Mouse (Mus musculus) liver, embryonic 13.5 days (tissue): ENCODE data around the gene Med1. TPM values are rescaled to one million over a fixed set of nuclear protein-coding genes. Genes with fewer than 3 reads are reported as not detected.

Experiments
- ATAC-seq: fragments of 200-750 bp; cut with Nextera tagmentation; 2 replicates; pipeline ENCODE4 v1.8.0; 2017; ENCODE audit warnings: low read depth, mild to moderate bottlenecking, moderate number of reproducible peaks, moderate library complexity
- DNase-seq: peaks from one replicate; pipeline ENCODE4 v3.0.0; 2022
- H3K27ac ChIP-seq: fragments of 300-500 bp; sonication (generic); 2 replicates; pipeline ENCODE4 v1.5.1; 2015; ENCODE audit warnings: moderate library complexity, mild to moderate bottlenecking, inconsistent platforms
- H3K27me3 ChIP-seq: fragments of 300-500 bp; sonication (generic); 2 replicates; pipeline ENCODE4 v1.6.1; 2015; ENCODE audit warnings: mild to moderate bottlenecking, inconsistent platforms
- H3K36me3 ChIP-seq: fragments of 300-500 bp; sonication (generic); 2 replicates; pipeline ENCODE4 v1.6.1; 2015; ENCODE audit warnings: mild to moderate bottlenecking, inconsistent platforms
- H3K4me1 ChIP-seq: fragments of 300-500 bp; sonication (generic); replicated peaks from 2 replicates; pipeline ENCODE4 v1.6.1; 2015; ENCODE audit warnings: inconsistent platforms
- H3K4me2 ChIP-seq: fragments of 300-500 bp; sonication (generic); 2 replicates; pipeline ENCODE4 v1.6.1; 2015; ENCODE audit warnings: inconsistent platforms, mild to moderate bottlenecking, moderate library complexity
- H3K4me3 ChIP-seq: fragments of 300-500 bp; sonication (generic); replicated peaks from 2 replicates; pipeline ENCODE4 v1.5.1; 2015; ENCODE audit warnings: mild to moderate bottlenecking, inconsistent platforms
- H3K9ac ChIP-seq: fragments of 300-500 bp; sonication (generic); 2 replicates; pipeline ENCODE4 v1.6.1; 2015; ENCODE audit warnings: mild to moderate bottlenecking, inconsistent platforms
- H3K9me3 ChIP-seq: fragments of 300-500 bp; sonication (generic); replicated peaks from 2 replicates; pipeline ENCODE4 v1.6.1; 2016; ENCODE audit warnings: inconsistent platforms
- WGBS: fragments of 180-500 bp; shearing (Covaris S2); methylation state at CpG from one replicate; pipeline ENCODE4 v1.1.7; 2015; ENCODE audit not compliant: insufficient replicate concordance; 5-methylcytosine and 5-hydroxymethylcytosine counted together
- microRNA-seq: library from miRNA; unstranded; fragments of <30 nt; microRNA quantifications from one replicate; pipeline ENCODE4, GENCODE M21; 2016
- polyA plus RNA-seq: library from polyadenylated mRNA; unstranded; fragments of >200 nt; fragmentation: Nextera tagmentation; extraction: Ambion mirVana; gene quantifications from 2 replicates; pipeline ENCODE4 v1.2.1, GENCODE M21; 2015

The Med1 gene
- polyA plus RNA-seq, 1 experiment from 2014 or later, result 30.1 TPM

DNA sequence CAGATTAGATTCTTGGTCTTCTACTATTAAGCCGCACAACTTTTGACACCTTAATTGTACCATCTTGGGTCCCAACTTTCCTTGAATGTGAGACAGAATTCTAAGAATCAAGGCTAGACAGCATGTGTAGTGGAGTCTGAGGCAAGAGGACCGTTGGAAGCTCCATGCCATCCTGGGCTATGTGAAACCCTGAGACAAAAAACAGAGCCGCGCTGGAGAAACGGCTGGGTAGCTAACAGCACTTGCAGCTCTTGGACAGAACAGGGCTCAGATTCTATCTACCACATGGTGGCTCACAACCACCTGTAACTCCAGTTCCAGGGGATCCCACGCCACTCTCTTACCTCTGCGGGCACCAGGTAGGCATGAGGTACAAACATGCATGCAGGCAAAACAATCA, 47.2 kb downstream of the Med1 start:
- H3K27ac ChIP-seq, result no peak overlapping the region
- 82% methylated on average over 7 of the region's 7 CpGs for WGBS
- H3K4me3 ChIP-seq, result no peak overlapping the region
- no peaks in the 10 kb centered on the region for H3K27me3 ChIP-seq
- H3K36me3 ChIP-seq, result no peaks in the 10 kb centered on the region
- no peaks in the 10 kb centered on the region for H3K9me3 ChIP-seq
- no peak for DNase-seq
- H3K4me2 ChIP-seq, result no peak overlapping the region
- peaks cover 28% of the 10 kb centered on the region for H3K4me1 ChIP-seq
- no peak overlapping the region for H3K9ac ChIP-seq
- ATAC-seq, result no peak

DNA sequence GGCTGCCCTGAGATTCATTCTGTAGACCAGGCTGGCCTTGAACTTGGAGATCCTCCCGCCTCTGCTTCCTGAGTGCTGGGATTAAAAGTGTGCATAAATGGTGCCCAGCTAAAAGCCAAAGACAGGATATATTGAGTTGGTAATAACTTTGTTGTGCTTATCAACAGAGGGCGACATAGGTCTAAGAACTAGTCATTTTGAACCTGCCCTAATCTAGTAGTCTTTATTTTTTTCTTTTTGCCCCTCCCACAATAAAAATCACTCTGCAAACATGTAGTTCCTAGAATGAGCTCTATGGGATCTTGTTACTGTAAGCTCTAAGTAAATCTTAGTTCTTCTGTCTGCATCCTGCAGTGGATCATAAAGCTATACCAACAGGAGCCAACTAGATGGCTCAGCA, 50.5 kb downstream of the Med1 start:
- no peak for ATAC-seq
- no peaks in the 10 kb centered on the region for H3K27me3 ChIP-seq
- peaks cover 16% of the 10 kb centered on the region for H3K4me1 ChIP-seq
- H3K9me3 ChIP-seq, result no peaks in the 10 kb centered on the region
- H3K36me3 ChIP-seq, result no peaks in the 10 kb centered on the region
- H3K4me2 ChIP-seq, result no peak overlapping the region
- H3K27ac ChIP-seq, result no peak overlapping the region
- DNase-seq, result no peak
- H3K9ac ChIP-seq, result no peak overlapping the region
- 83% methylated on average over 2 of the region's 2 CpGs for WGBS
- H3K4me3 ChIP-seq, result no peak overlapping the region

DNA sequence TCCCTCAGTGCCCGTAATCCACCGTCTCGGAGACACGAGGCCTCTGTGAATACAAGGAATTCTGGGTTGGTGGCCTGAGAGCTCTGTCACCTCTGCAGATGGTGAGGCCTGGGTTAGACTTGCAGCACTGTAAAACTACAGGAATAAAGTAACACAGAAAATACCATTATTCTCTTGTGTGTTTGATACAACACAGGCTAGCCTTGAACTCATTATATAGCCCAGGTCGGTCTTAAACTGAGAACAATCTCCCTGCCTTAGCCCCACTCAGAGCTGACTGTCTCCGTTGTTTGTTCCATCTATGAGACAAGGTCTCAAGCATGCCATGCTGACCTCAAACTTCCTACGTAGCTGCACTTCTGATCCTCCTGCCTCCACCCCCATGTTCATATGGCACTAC, 54.2 kb downstream of the Med1 start:
- Histone ChIP-seq H3K9ac (no peak overlapping the region), H3K36me3 (no peaks in the 10 kb centered on the region), H3K27me3 (no peaks in the 10 kb centered on the region), H3K27ac (no peak overlapping the region), H3K9me3 (no peaks in the 10 kb centered on the region), H3K4me1 (peaks cover 6% of the 10 kb centered on the region; the same call in 1 of the 2 replicates), H3K4me2 (no peak overlapping the region), H3K4me3 (no peak overlapping the region)
- no peak for DNase-seq
- ATAC-seq, result no peak
- 79% methylated on average over 7 of the region's 7 CpGs for WGBS

DNA sequence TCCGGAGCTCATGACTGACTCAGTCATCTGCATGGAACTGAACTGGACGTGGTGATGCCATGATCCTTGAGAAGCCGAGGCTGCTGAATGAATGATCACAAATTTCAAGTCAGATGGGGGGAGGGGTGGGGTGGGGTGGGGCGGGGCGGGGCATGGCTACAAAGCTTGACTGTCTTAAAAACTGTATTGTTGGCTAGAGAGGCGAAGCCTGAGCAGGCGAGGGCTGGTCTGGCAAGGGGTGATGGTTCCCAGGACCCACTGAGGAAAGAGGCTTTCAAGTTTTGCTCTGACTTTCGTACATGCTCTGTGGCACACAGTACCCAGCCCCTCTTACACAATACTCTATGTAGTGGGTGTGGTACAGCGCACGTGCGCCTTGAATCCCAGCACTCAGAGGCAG, 55.3 kb downstream of the Med1 start:
- DNase-seq (no peak), ATAC-seq (no peak)
- Histone ChIP-seq H3K4me3 (no peak overlapping the region), H3K4me1 (peaks cover 6% of the 10 kb centered on the region; the same call in 1 of the 2 replicates), H3K27me3 (no peaks in the 10 kb centered on the region), H3K4me2 (no peak overlapping the region), H3K36me3 (no peaks in the 10 kb centered on the region), H3K9me3 (no peaks in the 10 kb centered on the region), H3K9ac (no peak overlapping the region), H3K27ac (no peak overlapping the region)
- 78% methylated on average over 11 of the region's 11 CpGs for WGBS

DNA sequence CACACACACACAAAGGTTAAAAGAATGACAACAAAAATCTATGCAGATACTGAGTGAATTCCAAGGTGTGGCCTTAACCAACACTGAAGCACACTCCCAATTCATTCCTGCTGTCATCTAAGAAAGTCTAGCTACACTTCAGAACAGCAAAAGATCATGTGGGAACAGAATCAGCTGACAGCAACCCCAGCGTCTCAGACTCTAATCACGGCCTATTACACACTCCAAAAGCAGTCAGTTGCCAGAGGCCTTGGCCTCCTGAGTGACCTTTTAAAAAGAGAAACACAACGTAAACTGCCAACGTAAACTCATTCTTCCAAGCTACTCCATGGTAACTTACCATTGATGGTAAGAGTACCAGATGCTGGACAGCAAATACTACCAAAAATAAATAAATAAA, 58.1 kb downstream of the Med1 start:
- Histone ChIP-seq H3K9me3 (no peaks in the 10 kb centered on the region), H3K4me2 (no peak overlapping the region), H3K27me3 (no peaks in the 10 kb centered on the region), H3K9ac (no peak overlapping the region), H3K27ac (no peak overlapping the region), H3K4me1 (peaks cover 6% of the 10 kb centered on the region; the same call in 1 of the 2 replicates), H3K36me3 (no peaks in the 10 kb centered on the region), H3K4me3 (no peak overlapping the region)
- ATAC-seq, result no peak
- 71% methylated on average over 4 of the region's 4 CpGs for WGBS
- DNase-seq, result no peak

DNA sequence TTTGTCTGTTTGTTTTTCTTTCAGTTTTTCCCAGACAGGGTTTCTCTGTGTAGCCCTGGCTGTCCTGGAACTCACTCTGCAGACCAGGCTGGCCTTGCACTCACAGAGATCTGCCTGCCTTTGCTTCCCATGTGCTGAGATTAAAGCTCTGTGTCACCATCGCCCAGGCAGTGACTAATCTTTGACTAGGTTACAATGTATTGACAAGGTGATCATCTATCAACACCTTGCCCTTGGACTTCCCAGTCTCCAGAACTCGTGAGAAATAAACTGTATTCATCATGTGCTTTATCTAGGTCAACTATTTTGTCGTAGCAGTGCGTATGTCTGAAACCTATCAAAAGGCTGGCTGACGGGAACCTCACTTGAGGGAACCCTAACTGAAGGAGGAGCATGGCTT, 69.7 kb downstream of the Med1 start:
- Histone ChIP-seq H3K4me2 (no peak overlapping the region), H3K27me3 (no peaks in the 10 kb centered on the region), H3K9ac (no peak overlapping the region), H3K4me3 (no peak overlapping the region), H3K9me3 (no peaks in the 10 kb centered on the region), H3K36me3 (peaks cover 4% of the 10 kb centered on the region), H3K27ac (no peak overlapping the region), H3K4me1 (no peaks in the 10 kb centered on the region; the same call in 1 of the 2 replicates)
- 69% methylated on average over 5 of the region's 5 CpGs for WGBS
- DNase-seq, result no peak
- ATAC-seq, result no peak

DNA sequence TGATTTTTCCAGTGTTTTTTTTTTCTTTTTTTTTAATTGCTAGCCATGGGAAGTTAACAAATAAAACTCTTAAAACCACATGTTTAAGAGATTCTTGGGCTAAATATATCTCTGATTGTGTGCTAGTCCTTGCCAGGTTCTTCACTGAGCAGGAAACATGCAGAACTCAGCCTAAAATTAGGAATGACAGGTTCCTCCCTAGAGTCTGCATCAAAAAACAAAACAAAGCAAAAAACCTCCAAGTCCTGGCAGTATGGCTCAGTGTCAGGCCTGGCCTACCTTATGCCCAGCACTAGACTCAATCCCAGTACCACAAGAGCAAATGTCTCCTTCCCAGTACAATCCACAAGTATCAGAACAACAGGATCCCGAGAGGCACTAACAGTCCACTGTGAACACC, 78.7 kb downstream of the Med1 start:
- Histone ChIP-seq H3K36me3 (peaks cover 21% of the 10 kb centered on the region), H3K27me3 (no peaks in the 10 kb centered on the region), H3K9me3 (no peaks in the 10 kb centered on the region), H3K27ac (no peak overlapping the region), H3K4me1 (no peaks in the 10 kb centered on the region), H3K9ac (no peak overlapping the region), H3K4me3 (no peak overlapping the region), H3K4me2 (no peak overlapping the region)
- DNase-seq, result no peak
- ATAC-seq, result no peak
- WGBS, result 76% methylated on average over 1 of the region's 1 CpGs

DNA sequence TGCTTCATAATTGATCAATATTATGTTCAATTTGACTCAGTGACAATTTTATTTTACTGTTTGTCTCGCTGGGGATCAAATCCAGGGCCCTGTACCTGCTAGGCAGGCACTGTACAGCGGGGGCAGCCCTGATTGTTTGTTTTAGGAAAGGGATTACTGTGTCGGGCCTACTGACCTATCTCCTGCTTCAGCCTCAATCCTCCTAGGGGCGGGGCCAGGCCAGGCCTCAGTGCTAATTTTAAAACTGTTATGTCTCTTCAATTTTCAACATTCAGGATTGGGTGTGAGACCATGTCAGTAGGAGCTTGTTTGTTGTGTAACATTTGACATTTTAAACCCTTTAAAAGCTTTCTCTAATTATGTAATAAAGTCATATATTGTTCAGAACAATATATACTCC, 79.6 kb downstream of the Med1 start:
- Histone ChIP-seq H3K9ac (no peak overlapping the region), H3K27me3 (no peaks in the 10 kb centered on the region), H3K27ac (no peak overlapping the region), H3K9me3 (no peaks in the 10 kb centered on the region), H3K4me1 (no peaks in the 10 kb centered on the region), H3K4me2 (no peak overlapping the region), H3K4me3 (no peak overlapping the region), H3K36me3 (peaks cover 22% of the 10 kb centered on the region)
- 60% methylated on average over 4 of the region's 4 CpGs for WGBS
- ATAC-seq (no peak), DNase-seq (no peak)

DNA sequence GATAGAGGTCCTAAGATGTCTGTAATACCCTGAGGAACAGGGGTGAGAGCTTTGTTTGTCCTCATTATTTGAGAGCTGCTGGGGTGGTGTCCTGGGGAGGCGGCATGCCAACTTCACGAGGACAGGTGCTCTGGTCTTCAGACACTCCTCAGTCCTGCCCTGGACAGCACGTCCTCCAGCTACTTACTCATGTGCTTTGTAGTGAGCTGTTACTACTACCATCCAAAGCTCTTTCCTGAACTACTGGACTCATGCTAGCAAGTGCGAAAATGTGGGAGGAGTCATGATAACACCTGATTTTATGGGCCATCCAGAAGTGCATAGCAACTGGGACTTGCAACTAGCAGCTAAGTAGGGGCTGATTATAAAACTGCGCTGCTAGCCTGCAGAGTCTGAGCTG, 83.4 kb downstream of the Med1 start:
- 80% methylated on average over 5 of the region's 5 CpGs for WGBS
- Histone ChIP-seq H3K27ac (no peak overlapping the region), H3K9ac (no peak overlapping the region), H3K4me1 (no peaks in the 10 kb centered on the region), H3K4me3 (no peak overlapping the region), H3K9me3 (no peaks in the 10 kb centered on the region), H3K36me3 (peaks cover 27% of the 10 kb centered on the region), H3K27me3 (no peaks in the 10 kb centered on the region), H3K4me2 (no peak overlapping the region)
- DNase-seq, result no peak
- no peak for ATAC-seq

Small RNA genes lying within 50 kb of the gene (microRNA-seq; reads per million reads assigned to microRNA genes)
- gene Gm27399, result not detected

Other genes starting within 250 kb of the Med1 start
- gene Plxdc1, start 206.8 kb downstream of the Med1 start, polyA plus RNA-seq, result 0.45 and 0.58 TPM in 2 replicates
- 10.8 and 12.8 TPM in 2 replicates for gene Arl5c, start 197.1 kb downstream of the Med1 start, polyA plus RNA-seq
- gene Cacnb1, start 170.3 kb downstream of the Med1 start, polyA plus RNA-seq, result 0.73 and 0.88 TPM in 2 replicates
- gene Rpl19, start 166.6 kb downstream of the Med1 start, polyA plus RNA-seq, result 791 and 820 TPM in 2 replicates
- gene Stac2, start 139.8 kb downstream of the Med1 start, polyA plus RNA-seq, result 0.05 TPM in 1 of 2 replicates, not detected in the other
- gene Fbxl20, start 42.9 kb downstream of the Med1 start, polyA plus RNA-seq, result 6.7 TPM in 2 replicates
- gene Cdk12, start 9.8 kb upstream of the Med1 start, polyA plus RNA-seq, result 5.4 and 5.9 TPM in 2 replicates
- not detected in 2 replicates for gene Neurod2, start 136.4 kb upstream of the Med1 start, polyA plus RNA-seq
- gene Ppp1r1b, start 155.1 kb upstream of the Med1 start, polyA plus RNA-seq, result 0.13 and 0.19 TPM in 2 replicates
- gene Stard3, start 165.1 kb upstream of the Med1 start, polyA plus RNA-seq, result 14.1 and 15.7 TPM in 2 replicates
- 0.15 and 0.59 TPM in 2 replicates for gene Tcap, start 190.5 kb upstream of the Med1 start, polyA plus RNA-seq
- not detected in 2 replicates for gene Pnmt, start 193.2 kb upstream of the Med1 start, polyA plus RNA-seq
- 3.1 and 3.8 TPM in 2 replicates for gene Pgap3, start 207.2 kb upstream of the Med1 start, polyA plus RNA-seq
- 2.2 and 2.6 TPM in 2 replicates for gene Erbb2, start 219.2 kb upstream of the Med1 start, polyA plus RNA-seq
- gene Mien1, start 245.7 kb upstream of the Med1 start, polyA plus RNA-seq, result 66.8 and 72.0 TPM in 2 replicates